Mouse (Mus musculus) thymus, postnatal 10 days (tissue): ENCODE measurements around the gene Garem2.

Source experiments
- DNase-seq, 2 experiments: peaks; one replicate each; pipeline ENCODE4 v3.0.0; 2021; ENCODE audit warnings: low spot score in 2 of 2

Garem2 gene

DNA sequence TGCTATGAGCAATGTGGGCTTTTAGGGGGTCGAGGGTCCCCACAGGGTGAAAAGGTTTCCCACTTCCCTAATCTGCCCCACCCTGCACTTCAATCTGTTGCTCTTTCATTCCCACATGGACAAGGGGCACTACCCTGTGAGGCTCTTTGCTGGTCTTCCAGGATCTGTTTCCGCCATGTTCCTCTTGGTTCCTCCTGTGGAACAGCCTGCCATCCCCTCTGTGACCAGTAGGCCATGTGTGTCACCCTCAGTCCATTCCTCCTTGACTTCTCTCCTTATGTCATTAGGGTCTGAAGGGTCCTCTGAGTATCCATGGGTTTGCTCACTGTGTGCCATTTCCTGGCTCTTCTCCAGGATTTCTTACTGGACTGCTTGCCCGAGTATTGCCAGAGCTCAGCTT is 6.8 kb downstream of the Garem2 start:
- DNase-seq: no peak

DNA sequence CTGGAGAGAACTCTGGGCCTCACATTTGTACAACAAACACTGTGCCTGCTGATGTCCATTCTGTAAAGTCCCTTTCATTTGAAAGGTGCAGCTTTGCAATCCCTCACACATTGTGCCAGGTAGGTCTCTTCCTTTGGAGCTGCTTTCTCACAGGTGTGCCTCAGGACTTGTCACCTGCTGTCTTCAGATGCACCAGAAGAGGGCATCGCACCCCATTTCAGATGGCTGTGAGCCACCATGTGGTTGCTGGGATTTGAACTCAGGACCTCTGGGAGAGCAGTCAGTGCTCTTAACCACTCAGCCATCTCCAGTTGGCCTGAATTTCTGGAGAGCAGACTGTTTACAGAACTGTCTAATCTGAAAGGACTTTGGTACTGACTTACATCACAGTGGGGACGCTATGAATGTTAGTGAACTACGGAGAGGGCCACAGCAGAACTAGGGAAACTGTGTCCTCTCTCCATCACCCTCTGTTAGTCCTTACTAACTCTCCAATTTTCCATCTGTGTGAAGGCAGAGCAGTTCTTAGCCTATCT is 7.6 kb downstream of the Garem2 start:
- DNase-seq: no peak

DNA sequence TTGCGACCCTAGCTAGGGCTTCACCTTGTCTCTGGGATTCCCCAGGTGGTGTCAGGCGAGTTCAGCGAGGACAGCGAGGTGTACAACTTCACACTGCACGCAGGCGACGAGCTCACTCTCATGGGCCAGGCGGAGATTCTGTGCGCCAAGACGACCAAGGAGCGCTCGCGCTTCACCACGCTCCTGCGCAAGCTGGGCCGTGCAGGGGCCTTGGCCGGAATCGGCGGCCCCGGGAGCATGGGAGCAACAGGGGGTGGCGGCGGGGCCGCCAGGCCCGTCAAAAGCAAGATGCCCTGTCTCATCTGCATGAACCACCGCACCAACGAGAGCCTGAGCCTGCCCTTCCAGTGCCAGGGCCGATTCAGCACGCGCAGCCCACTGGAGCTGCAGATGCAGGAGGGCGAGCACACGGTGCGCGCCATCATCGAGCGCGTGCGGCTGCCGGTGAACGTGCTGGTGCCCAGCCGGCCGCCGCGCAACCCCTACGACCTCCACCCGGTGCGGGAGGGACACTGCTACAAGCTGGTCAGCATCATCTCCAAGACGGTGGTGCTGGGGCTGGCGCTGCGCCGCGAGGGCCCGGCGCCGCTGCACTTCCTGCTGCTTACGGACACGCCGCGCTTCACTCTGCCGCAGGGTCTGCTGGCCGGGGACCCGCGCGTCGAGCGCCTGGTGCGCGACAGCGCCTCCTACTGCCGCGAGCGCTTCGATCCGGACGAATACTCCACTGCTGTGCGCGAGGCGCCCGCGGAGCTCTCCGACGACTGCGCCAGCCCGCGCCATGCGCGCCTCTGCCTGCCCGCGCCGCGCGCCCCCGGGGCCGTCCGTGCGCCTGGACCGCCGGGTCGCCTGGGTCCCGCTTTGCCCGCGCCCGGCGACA is 9.2 kb downstream of the Garem2 start:
- DNase-seq: peak; percentile 62 to 90

DNA sequence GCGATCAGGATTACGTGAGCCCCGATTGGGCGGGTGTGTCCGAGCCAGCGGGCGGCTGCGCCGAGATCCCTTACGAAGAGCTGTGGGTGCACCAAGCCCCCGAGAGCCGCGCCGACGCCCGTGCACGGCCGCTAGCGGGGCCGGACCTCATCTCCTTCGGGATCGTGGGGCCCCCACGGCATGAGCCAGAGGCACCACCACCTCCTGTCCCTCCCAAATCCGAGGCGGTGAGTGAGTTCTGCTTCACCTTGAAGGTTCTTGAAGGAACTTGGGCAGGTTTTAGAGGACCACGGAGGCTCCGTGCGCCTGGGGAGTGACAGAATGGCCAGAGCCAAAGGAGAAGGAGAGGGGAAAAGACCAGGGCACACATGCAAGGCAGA is 9.8 kb downstream of the Garem2 start:
- no peak for DNase-seq

GRCm38 (mm10) chr5:30115718-30116117 is 10.8 kb downstream of the Garem2 start:
- no peak for DNase-seq

GRCm38 (mm10) chr5:30118018-30118417 is 13.1 kb downstream of the Garem2 start:
- no peak for DNase-seq

DNA sequence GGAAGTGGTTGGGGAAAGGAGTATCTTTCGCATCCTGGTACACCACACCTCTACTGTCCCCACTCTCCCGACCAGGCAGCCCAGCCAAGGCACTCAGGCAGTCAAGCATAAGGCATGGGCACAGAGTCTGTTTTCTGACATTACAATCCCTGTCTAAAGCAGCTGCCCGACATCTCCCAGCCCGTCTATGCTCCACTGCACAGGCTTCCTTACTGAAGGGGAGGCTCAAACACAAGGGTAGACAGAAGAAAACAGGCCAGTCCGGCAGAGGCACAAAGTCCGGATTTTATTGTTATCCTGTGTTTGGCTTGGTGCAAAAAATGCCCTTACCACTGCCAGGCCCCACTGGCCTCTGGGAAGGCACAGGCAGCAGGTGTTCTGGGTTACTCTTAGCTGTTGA is 14.2 kb downstream of the Garem2 start:
- DNase-seq: no peak

DNA sequence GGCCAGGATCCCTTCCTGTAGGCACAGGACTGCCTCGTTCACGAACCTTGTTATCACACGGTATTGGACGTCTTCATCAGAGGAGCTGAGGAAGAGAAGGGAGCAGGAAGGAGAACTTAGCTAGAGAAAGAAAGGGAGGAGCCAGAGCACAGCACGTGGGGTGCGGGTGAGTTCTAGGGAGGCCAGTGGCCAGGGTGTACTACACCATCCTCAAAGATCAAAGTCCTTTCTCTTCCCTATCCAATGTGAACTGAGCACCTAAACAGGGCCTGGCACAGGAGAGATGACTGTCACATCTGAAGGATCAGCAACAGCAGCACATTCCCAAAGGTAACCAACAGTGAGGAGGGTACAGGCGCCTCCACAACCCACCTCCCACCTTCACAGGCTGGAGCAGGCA is 15.1 kb downstream of the Garem2 start:
- DNase-seq: no peak

GRCm38 (mm10) chr5:30122481-30122880 is 17.5 kb downstream of the Garem2 start:
- no peak for DNase-seq

DNA sequence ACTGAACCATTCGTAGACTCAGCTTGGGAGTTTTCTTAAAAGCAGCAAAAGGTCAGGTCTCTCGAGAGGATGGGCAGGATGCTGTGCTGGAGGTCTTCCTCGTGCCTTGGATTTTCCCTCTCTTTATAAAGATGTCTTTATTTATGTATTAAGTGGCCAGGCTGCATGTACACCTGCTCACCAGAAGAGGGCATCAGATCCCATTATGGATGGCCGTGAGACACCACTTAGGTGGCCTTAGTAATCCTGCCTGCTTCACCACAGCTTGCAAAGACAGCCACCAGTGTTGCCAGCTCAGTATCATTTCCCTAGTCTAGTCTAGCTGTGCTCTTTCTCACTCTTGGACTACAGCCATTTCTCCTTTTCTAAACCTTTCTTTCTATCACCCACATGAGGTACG is 20.6 kb downstream of the Garem2 start:
- no peak for DNase-seq

DNA sequence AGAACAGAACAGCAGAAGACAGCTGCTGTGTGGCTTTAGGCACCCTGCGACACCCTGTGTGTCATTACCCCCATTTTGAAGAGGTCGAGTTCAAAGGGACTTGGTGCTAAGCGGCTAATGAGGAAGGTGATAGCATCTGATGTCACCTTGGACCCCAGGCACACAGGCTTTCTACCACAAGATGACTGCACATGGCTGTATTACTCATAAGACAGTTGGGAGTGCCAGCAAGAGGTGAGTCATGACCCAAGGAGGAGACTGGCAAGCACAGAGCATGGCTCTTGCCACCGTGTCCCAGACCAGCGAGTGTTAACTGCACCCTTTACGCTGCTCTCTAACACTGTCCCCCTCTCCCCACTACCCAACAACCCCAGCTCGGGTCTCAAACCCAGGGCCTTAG is 21.8 kb downstream of the Garem2 start:
- no peak for DNase-seq

DNA sequence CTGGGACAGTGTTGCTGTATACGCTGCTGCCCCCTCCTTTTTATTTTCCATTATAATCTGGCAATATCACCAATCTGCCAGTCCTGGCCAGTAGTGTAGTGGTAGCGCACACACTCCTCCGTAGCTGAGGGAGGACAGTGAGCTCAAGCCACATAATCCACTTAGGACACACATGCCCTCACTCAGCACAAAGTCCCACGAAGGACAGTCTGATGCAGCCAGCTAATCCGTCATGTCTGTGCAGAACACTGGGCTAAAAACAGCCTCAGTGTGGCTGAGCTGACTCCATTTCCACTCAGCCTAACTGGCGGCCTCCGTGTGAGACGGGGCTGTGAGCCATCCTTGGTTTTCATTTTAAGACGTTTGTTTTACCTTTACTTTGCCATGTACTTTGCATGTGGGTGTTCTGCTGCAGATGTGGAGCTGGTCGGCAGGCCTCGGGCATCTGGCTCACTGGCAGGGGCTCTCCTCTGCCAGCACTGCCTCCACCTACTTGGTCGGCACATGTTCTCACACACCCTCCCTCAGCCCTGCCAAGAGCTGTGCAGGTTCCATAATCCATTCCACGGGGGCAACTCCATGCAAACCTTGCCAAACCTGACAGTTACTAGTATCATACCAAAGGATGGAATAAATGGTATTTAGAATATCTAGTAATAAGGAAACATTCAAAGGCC is 23.1 kb downstream of the Garem2 start:
- no peak for DNase-seq

DNA sequence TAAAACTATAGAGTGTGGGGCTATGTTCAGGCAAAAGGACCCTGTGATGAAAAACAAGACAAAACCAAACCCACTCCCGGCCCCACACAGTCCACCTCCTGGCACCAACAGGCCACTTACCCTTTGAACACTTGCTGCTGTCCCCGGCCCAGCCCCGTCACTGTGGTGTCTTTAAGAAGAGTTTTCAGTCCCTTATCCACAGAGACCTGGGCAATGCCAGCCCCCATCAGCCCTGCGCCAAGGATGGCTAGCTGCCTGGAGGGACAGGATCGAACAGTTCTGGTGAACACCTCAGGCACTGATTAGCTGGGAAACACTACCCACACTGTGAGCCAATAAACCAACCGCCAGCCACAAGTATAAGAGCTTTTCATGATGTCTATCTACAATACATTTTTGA is 23.7 kb downstream of the Garem2 start:
- DNase-seq: no peak

DNA sequence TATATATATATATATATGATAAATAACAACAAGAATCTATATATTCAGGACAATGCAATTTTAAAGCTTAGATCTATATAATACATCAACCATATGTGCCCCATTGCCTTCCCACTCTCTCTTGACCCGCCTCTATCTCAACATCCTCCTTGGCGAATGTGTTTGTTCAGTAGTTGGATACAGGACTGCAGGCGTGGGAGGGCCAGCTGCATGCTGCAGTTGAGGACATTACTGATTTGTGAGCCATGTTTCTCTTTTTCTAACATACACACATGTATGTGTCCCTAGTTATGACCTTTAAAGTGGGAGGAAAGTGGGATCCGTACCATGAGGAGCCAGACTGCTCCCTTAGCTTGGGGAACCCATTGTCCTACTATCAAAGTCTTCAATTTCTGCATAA is 26.3 kb downstream of the Garem2 start:
- no peak for DNase-seq

DNA sequence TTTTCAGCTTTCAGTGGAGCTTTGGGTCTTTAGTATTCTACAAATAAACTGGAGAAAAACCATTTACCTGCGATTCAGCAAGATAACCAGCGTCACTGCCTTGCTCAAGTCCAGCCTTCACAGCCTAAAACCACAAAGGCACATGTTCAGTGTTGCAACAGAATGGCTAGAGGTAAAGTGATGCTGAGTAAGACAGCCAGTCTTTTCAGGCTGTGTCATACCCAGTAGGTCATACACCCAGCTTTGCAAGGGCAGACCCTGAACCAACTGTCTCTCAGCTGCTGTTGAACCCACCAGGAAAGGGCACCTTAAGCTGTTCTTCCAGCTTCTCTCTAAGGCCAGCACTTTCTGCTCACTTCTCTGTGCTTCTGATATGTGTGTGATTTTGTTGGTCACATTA is 27.2 kb downstream of the Garem2 start:
- DNase-seq: no peak

GRCm38 (mm10) chr5:30135711-30136231 is 30.8 kb downstream of the Garem2 start:
- DNase-seq: no peak

DNA sequence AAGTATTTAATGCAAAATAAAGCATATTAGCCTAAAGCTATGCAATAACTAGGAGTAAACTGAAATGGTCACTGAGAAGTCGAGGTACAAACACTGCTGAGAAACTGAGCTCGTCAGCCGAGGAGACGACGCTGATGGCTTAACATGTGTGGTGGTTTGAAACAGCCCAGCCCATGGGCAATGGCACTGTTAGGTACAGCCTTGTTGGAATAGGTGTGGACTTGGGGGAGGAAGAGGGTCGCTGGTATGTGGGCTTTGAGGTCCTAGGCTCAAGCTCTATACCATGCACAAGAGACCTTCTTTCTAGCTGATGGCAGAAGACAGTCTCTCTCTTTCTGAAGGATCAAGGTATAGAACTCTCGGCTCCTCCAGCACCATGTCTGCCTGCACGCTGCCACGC is 32.3 kb downstream of the Garem2 start:
- no peak for DNase-seq

DNA sequence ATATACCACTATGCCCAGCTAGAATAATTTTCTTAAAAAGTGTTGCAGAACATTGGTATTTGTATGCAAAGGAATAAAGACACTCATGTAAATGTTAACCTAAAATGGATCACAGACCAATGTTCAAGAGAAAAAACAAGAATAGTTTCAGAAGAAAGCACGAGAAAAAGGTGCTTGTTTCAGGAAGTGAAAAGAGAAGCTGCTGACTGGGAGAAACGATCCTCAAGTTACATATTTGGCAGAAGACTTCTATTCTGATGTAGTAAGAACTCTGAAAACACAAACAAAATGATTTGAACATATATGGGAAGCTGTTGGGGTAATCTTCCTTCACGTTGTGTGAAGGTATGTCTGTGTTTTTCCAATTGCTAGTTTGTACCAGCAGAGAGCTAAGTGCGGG is 33.2 kb downstream of the Garem2 start:
- DNase-seq: no peak

DNA sequence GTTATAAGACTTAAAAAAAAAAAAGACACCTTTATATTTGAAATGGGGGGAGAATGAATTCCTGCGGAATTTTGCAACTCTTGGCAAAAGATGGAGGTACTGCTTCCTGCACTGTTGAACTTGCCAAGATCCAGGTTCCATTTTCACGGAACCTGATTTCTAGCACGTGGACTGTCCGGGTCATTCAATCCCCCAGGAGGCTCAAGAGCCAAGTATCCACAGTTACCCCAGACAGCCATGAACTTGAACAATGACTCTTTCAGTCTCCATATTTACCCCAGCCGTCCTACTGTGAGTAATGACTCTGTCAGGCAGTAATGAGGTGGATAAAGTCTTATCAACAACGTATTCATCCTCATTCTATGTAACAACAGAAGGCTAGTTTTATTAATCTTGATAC is 41.6 kb downstream of the Garem2 start:
- DNase-seq: no peak

GRCm38 (mm10) chr5:30148133-30148920 is 43.4 kb downstream of the Garem2 start:
- no peak for DNase-seq

- no peak for DNase-seq
Observed at GRCm38 (mm10) chr5:30152007-30152406, 47.0 kb downstream of the Garem2 start.

DNA sequence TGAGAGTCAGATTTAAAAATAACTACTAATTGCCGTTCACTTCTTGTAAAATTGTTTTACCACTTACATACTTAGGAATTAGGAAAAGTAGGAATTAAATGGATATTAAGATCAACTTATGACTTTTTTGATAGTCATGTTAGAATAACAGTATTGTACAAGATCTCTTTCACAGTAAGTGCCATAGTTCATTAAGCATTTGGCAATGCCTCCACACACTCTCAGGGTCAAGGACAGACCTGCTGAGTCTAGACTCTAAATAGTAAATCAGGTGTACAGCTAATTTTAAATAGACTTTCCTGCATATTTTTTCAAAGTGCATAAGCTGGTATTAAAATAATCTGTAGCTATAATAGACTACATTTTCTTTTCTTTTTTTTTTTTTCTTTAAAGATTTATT is 47.5 kb downstream of the Garem2 start:
- DNase-seq: no peak
